Mouse (Mus musculus) testis, adult 2 months (tissue): ENCODE data around the gene Bicdl1. TPM values are rescaled to one million over a fixed set of nuclear protein-coding genes. Genes with fewer than 3 reads are reported as not detected.

Experiments
- H3K27ac ChIP-seq: fragments of 200-500 bp; 2 replicates; pipeline ENCODE4 v1.5.1; 2012; ENCODE audit warnings: low read depth, low read length; ENCODE audit not compliant: control insufficient read depth, insufficient read depth
- H3K27me3 ChIP-seq: fragments of 200-500 bp; 2 replicates; pipeline ENCODE4 v1.6.1; 2012; ENCODE audit warnings: mild to moderate bottlenecking, low read length, moderate library complexity; ENCODE audit not compliant: control insufficient read depth, insufficient read depth
- H3K36me3 ChIP-seq: fragments of 200-500 bp; 2 replicates; pipeline ENCODE4 v1.6.1; 2012; ENCODE audit warnings: mild to moderate bottlenecking, low read length; ENCODE audit not compliant: control insufficient read depth, insufficient read depth
- H3K4me1 ChIP-seq: fragments of 200-500 bp; 2 replicates; pipeline ENCODE4 v1.6.1; 2012; ENCODE audit warnings: low read length; ENCODE audit not compliant: control insufficient read depth, insufficient read depth
- H3K4me3 ChIP-seq: fragments of 200-500 bp; 2 replicates; pipeline ENCODE4 v1.5.1; 2012; ENCODE audit warnings: low read depth, mild to moderate bottlenecking, low read length, moderate library complexity, mixed read lengths; ENCODE audit not compliant: control insufficient read depth
- CTCF ChIP-seq: fragments of 200-500 bp; IDR thresholded peaks from 2 replicates; pipeline ENCODE4 v1.5.1; 2012; ENCODE audit warnings: low read depth, mild to moderate bottlenecking, inconsistent platforms, low read length, moderate library complexity; ENCODE audit not compliant: control insufficient read depth, insufficient read depth, insufficient replicate concordance
- POLR2A ChIP-seq: fragments of 200-500 bp; IDR thresholded peaks from 2 replicates; pipeline ENCODE4 v1.6.1; 2012; ENCODE audit warnings: low read depth, mild to moderate bottlenecking, inconsistent platforms, low read length, moderate library complexity; ENCODE audit not compliant: control insufficient read depth
- polyA plus RNA-seq: library from polyadenylated mRNA; depleted of rRNA; stranded (reverse); fragments of >200 nt; gene quantifications from 2 replicates; pipeline ENCODE4 v1.2.3, GENCODE M21; 2012

Gene Bicdl1
- polyA plus RNA-seq, 1 experiment, result 14.0 TPM

GRCm38 (mm10) chr5:115653776-115654175 is 77.6 kb downstream of the Bicdl1 start:
- Histone ChIP-seq H3K27me3 (no peaks in the 10 kb centered on the region), H3K4me1 (peaks cover 7% of the 10 kb centered on the region), H3K4me3 (no peak overlapping the region), H3K27ac (no peak overlapping the region), H3K36me3 (no peaks in the 10 kb centered on the region)
- TF ChIP-seq POLR2A (no peak), CTCF (no peak)

GRCm38 (mm10) chr5:115652681-115653575 is 78.5 kb downstream of the Bicdl1 start:
- TF ChIP-seq POLR2A (peak; percentile 93), CTCF (peak; percentile 81)
- Histone ChIP-seq H3K36me3 (no peaks in the 10 kb centered on the region), H3K4me3 (peak overlapping the region; percentile 78), H3K27me3 (no peaks in the 10 kb centered on the region), H3K27ac (peak overlapping the region; percentile 62), H3K4me1 (peaks cover 7% of the 10 kb centered on the region)

- no peak overlapping the region for H3K27ac ChIP-seq
- TF ChIP-seq CTCF (no peak), POLR2A (no peak)
- peaks cover 7% of the 10 kb centered on the region for H3K4me1 ChIP-seq
- no peaks in the 10 kb centered on the region for H3K27me3 ChIP-seq
- no peaks in the 10 kb centered on the region; the same call in none of the 2 replicates for H3K36me3 ChIP-seq
- H3K4me3 ChIP-seq, result no peak overlapping the region
These were observed 79.6 kb downstream of the Bicdl1 start for GRCm38 (mm10) chr5:115651821-115652220.

GRCm38 (mm10) chr5:115650885-115651284 is 80.5 kb downstream of the Bicdl1 start:
- no peak for TF ChIP-seq CTCF
- no peak for TF ChIP-seq POLR2A
- Histone ChIP-seq H3K4me1 (peaks cover 7% of the 10 kb centered on the region), H3K27me3 (no peaks in the 10 kb centered on the region), H3K4me3 (no peak overlapping the region), H3K27ac (no peak overlapping the region), H3K36me3 (no peaks in the 10 kb centered on the region; the same call in none of the 2 replicates)

- Histone ChIP-seq H3K4me3 (no peak overlapping the region), H3K36me3 (no peaks in the 10 kb centered on the region; the same call in none of the 2 replicates), H3K27ac (no peak overlapping the region), H3K27me3 (no peaks in the 10 kb centered on the region), H3K4me1 (peaks cover 7% of the 10 kb centered on the region)
- TF ChIP-seq CTCF (no peak), POLR2A (no peak)
These were observed 81.7 kb downstream of the Bicdl1 start for GRCm38 (mm10) chr5:115649699-115650098.

GRCm38 (mm10) chr5:115648876-115649275 is 82.5 kb downstream of the Bicdl1 start:
- TF ChIP-seq POLR2A (no peak), CTCF (no peak)
- peaks cover 2% of the 10 kb centered on the region for H3K36me3 ChIP-seq
- no peak overlapping the region for H3K27ac ChIP-seq
- no peak overlapping the region for H3K4me3 ChIP-seq
- peaks cover 7% of the 10 kb centered on the region for H3K4me1 ChIP-seq
- H3K27me3 ChIP-seq, result no peaks in the 10 kb centered on the region

- Histone ChIP-seq H3K27me3 (no peaks in the 10 kb centered on the region), H3K36me3 (peaks cover 4% of the 10 kb centered on the region), H3K27ac (no peak overlapping the region), H3K4me3 (no peak overlapping the region), H3K4me1 (no peaks in the 10 kb centered on the region)
- TF ChIP-seq POLR2A (no peak), CTCF (peak; percentile 17; the same call in 1 of the 2 replicates)
These were observed 87.2 kb downstream of the Bicdl1 start for GRCm38 (mm10) chr5:115644192-115644591.
